Mouse (Mus musculus): ENCODE measurements around the gene Gm7792. TPM values are rescaled to one million over a fixed set of nuclear protein-coding genes. Genes with fewer than 3 reads are reported as not detected.

Gm7792 gene
- polyA plus RNA-seq (2012; rRNA removed) = not detected in 2 replicates

GRCm38 (mm10) chr5:93843476-93843875, at the start of gene Gm7792:
Gm7792 (plus strand) TSS chr5:93843776.

Other genes with a start within 250 kb of the Gm7792 start
- not detected in 2 replicates for gene C87414, start 172.2 kb upstream of the Gm7792 start, polyA plus RNA-seq (2012; rRNA removed)
- not detected in 2 replicates for gene Gm16429, start 85.3 kb downstream of the Gm7792 start, polyA plus RNA-seq (2012; rRNA removed)
- not detected in 2 replicates for gene BC061212, start 226.8 kb downstream of the Gm7792 start, polyA plus RNA-seq (2012; rRNA removed)
- not detected in 2 replicates for gene Gm6351, start 232.6 kb downstream of the Gm7792 start, polyA plus RNA-seq (2012; rRNA removed)

All from stomach, adult 2 months (tissue).